Mouse (Mus musculus): Measurements from ENCODE around the gene Crebzf.

Crebzf gene

GRCm38 (mm10) chr7:90476313-90477245 lies 34.0 kb downstream of the Crebzf start, which contains the start of gene Dlg2:
Gene Dlg2 (plus strand): TSS chr7:90476672.
- DNase-seq (ENCODE audit: low spot score in 2 of 2), result peak; percentile 31 to 42

GRCm38 (mm10) chr7:90482607-90483006 lies 40.1 kb downstream of the Crebzf start:
- no peak for DNase-seq (ENCODE audit: low spot score in 2 of 2)

All from frontal cortex, postnatal 25 days (tissue).